ENCODE assay signal across 13 mouse cellular contexts in the genomic region with DNA sequence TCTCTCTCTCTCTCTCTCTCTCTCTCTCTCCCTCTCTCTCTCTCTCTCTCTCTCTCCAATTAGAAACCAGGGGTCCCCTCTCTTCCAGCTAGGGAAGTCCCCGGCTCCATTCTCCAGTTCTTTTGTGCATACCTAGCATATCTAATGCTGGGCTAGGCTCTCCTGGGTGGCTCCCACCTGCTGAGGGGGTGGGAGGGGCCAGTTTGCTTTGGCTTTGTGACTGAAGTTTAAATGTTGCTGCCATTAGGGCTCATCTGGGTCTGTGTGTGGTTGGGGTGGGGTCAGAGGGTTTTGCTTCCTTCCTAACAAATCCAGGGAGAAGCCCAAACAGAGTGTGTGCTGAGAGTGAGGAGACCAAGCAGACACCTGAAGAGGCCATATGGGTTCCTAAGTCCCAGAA. TPM values are rescaled to one million over a fixed set of nuclear protein-coding genes. Genes with fewer than 3 reads are reported as not detected.
DNase-seq lines count a peak whose midpoint lies in the region; ATAC-seq and TF ChIP-seq lines count a peak whose summit lies in the region.
"Had no signal": no experiment of that assay in that cellular context is flagged by ENCODE, and none has a peak within 500 bp of the region (broad histone marks: within the 10 kb centered on the region; RNA-seq: fewer than 3 reads in every experiment).

No protein-coding gene starts in this region.

- 0 out of 2 replicates have a peak, but pooled peaks cover 5% of the 10 kb centered on the region for H3K36me3 ChIP-seq in intestine, embryonic 14.5 days (ENCODE audit: control insufficient read depth, insufficient read depth, low read length)
- H3K36me3 ChIP-seq in intestine, postnatal 0 days (ENCODE audit: control insufficient read depth, insufficient read depth): 0 out of 2 replicates have a peak, but pooled peaks cover 4% of the 10 kb centered on the region
- no peaks in the 10 kb centered on the region for H3K36me3 ChIP-seq in ES-E14 (ENCODE audit: control insufficient read depth, insufficient read depth, low read length, poor library complexity, severe bottlenecking)
- H3K36me3 ChIP-seq in forebrain, embryonic 13.5 days (ENCODE audit: poor library complexity, severe bottlenecking): 0 out of 2 replicates have a peak, but pooled peaks cover 4% of the 10 kb centered on the region
- no peaks in the 10 kb centered on the region for H3K36me3 ChIP-seq in midbrain, embryonic 12.5 days
- H3K36me3 ChIP-seq: heart, embryonic 15.5 days had no signal

- no peak overlapping the region for H3K4me2 ChIP-seq in intestine, embryonic 14.5 days (ENCODE audit: low read length)
- no peak overlapping the region for H3K4me2 ChIP-seq in intestine, postnatal 0 days (replicated peaks; ENCODE audit: low read depth)
- peak overlapping the region; percentile 98 for H3K4me2 ChIP-seq in forebrain, embryonic 13.5 days
- peak overlapping the region; percentile 94 for H3K4me2 ChIP-seq in midbrain, embryonic 12.5 days (replicated peaks)

- H3K9ac ChIP-seq in intestine, embryonic 14.5 days (ENCODE audit: low read length): no peak overlapping the region
- no peak overlapping the region for H3K9ac ChIP-seq in intestine, postnatal 0 days (ENCODE audit: low read depth, low read length)
- no peak overlapping the region for H3K9ac ChIP-seq in ES-E14 (ENCODE audit: insufficient read depth, low read depth, low read length, poor library complexity, severe bottlenecking)
- H3K9ac ChIP-seq in forebrain, embryonic 13.5 days: peak overlapping the region; percentile 99; the same call in 1 of the 2 replicates
- peak overlapping the region; percentile 100; the same call in 1 of the 2 replicates for H3K9ac ChIP-seq in midbrain, embryonic 12.5 days (replicated peaks)
- H3K9ac ChIP-seq: heart, embryonic 15.5 days; liver, embryonic 14.5 days had no signal

- no peak overlapping the region for H3K4me3 ChIP-seq in intestine, embryonic 14.5 days (ENCODE audit: low read depth, low read length)
- H3K4me3 ChIP-seq in intestine, postnatal 0 days (ENCODE audit: low read depth, low read length): no peak overlapping the region
- H3K4me3 ChIP-seq in ES-E14 (ENCODE audit: insufficient read depth in 1 of 2, low read depth in 1 of 2, low read length in 2 of 2, poor library complexity in 1 of 2, severe bottlenecking in 1 of 2): peak overlapping the region in 1 of 2 experiments; percentile 29; a peak in 2 of 4 replicates
- peak overlapping the region; percentile 91; the same call in 1 of the 2 replicates for H3K4me3 ChIP-seq in forebrain, embryonic 13.5 days
- H3K4me3 ChIP-seq in midbrain, embryonic 12.5 days: no peak overlapping the region
- H3K4me3 ChIP-seq: heart, embryonic 15.5 days had no signal

- no peaks in the 10 kb centered on the region for H3K9me3 ChIP-seq in intestine, embryonic 14.5 days (ENCODE audit: control insufficient read depth, low read length)
- H3K9me3 ChIP-seq in intestine, postnatal 0 days (ENCODE audit: control insufficient read depth): no peaks in the 10 kb centered on the region
- no peaks in the 10 kb centered on the region for H3K9me3 ChIP-seq in ES-E14 (ENCODE audit: control insufficient read depth, insufficient read depth, low read depth, low read length)
- no peaks in the 10 kb centered on the region for H3K9me3 ChIP-seq in forebrain, embryonic 13.5 days (replicated peaks)
- H3K9me3 ChIP-seq in midbrain, embryonic 12.5 days: no peaks in the 10 kb centered on the region
- H3K9me3 ChIP-seq: heart, embryonic 15.5 days had no signal

- TF ChIP-seq CTCF in intestine, postnatal 0 days (IDR thresholded peaks at IDR 0.05; ENCODE audit: low read depth): no peak

- no peak for ATAC-seq in intestine, embryonic 14.5 days (replicated peaks; ENCODE audit: low FRiP score, low TSS enrichment, low read depth)
- no peak for ATAC-seq in intestine, postnatal 0 days
- no peak for ATAC-seq in forebrain, embryonic 13.5 days
- no peak for ATAC-seq in midbrain, embryonic 12.5 days (ENCODE audit: low FRiP score, low read depth)

- DNase-seq in intestine, embryonic 14.5 days (ENCODE audit: low spot score): no peak
- peak; percentile 87 for DNase-seq in ES-E14 (ENCODE audit: low read depth, low spot score)
- no peak for DNase-seq in spleen, adult 18-20 months
- no peak for DNase-seq in layer of hippocampus, postnatal 14 days (ENCODE audit: low spot score in 2 of 2)
- DNase-seq in urinary bladder, postnatal 14 days (ENCODE audit: low spot score): no peak
- DNase-seq: adrenal gland, adult 8-10 months; cerebellum, adult 2 months; thymus, postnatal 4 days had no signal

- H3K27me3 ChIP-seq in intestine, embryonic 14.5 days (replicated peaks; ENCODE audit: control insufficient read depth, insufficient read depth, low read length): no peaks in the 10 kb centered on the region
- H3K27me3 ChIP-seq in intestine, postnatal 0 days (replicated peaks; ENCODE audit: control insufficient read depth, insufficient read depth, low read length): no peaks in the 10 kb centered on the region
- H3K27me3 ChIP-seq in forebrain, embryonic 13.5 days: no peaks in the 10 kb centered on the region
- no peaks in the 10 kb centered on the region for H3K27me3 ChIP-seq in midbrain, embryonic 12.5 days
- H3K27me3 ChIP-seq: heart, embryonic 15.5 days had no signal

- in situ Hi-C loops in ES-E14 (cut with MboI; ENCODE audit: low sequenced_read_pairs in 2 of 2, unreplicated experiment in 2 of 2): no loop called here

- H3K27ac ChIP-seq in intestine, embryonic 14.5 days (ENCODE audit: low read depth): 0 out of 2 replicates have a peak overlapping the region, but pooled peaks have one; percentile 33
- H3K27ac ChIP-seq in intestine, postnatal 0 days (ENCODE audit: low read depth, low read length): no peak overlapping the region
- H3K27ac ChIP-seq in ES-E14 (ENCODE audit: insufficient read depth, low read depth, low read length, poor library complexity, severe bottlenecking): no peak overlapping the region; the same call in 1 of the 2 replicates
- H3K27ac ChIP-seq in forebrain, embryonic 13.5 days: peak overlapping the region; percentile 96; the same call in 1 of the 2 replicates
- peak overlapping the region; percentile 97 for H3K27ac ChIP-seq in midbrain, embryonic 12.5 days (replicated peaks)
- H3K27ac ChIP-seq: liver, embryonic 14.5 days had no signal

- 40% methylated on average over 1 of the region's 1 CpGs for WGBS in intestine, embryonic 14.5 days
- 69% methylated on average over 1 of the region's 1 CpGs for WGBS in intestine, postnatal 0 days
- 25% methylated on average over 1 of the region's 1 CpGs for WGBS in forebrain, embryonic 13.5 days
- 14% methylated on average over 1 of the region's 1 CpGs for WGBS in midbrain, embryonic 12.5 days

- peaks cover 34% of the 10 kb centered on the region for H3K4me1 ChIP-seq in intestine, embryonic 14.5 days (replicated peaks; ENCODE audit: control insufficient read depth, insufficient read depth, low read length)
- peaks cover 9% of the 10 kb centered on the region; the same call in 1 of the 2 replicates for H3K4me1 ChIP-seq in intestine, postnatal 0 days (replicated peaks; ENCODE audit: control insufficient read depth, insufficient read depth, low read length)
- H3K4me1 ChIP-seq in ES-E14 (ENCODE audit: control insufficient read depth in 2 of 2, insufficient read depth in 2 of 2, low read length in 2 of 2, poor library complexity in 1 of 2): peaks cover 23 to 31% of the 10 kb centered on the region in 2 experiments
- H3K4me1 ChIP-seq in forebrain, embryonic 13.5 days: peaks cover 49% of the 10 kb centered on the region
- peaks cover 48% of the 10 kb centered on the region for H3K4me1 ChIP-seq in midbrain, embryonic 12.5 days

TF ChIP-seq in ES-E14, 5 proteins besides CTCF, POLR2A, EP300 and RAD21:
- TF ChIP-seq CHD2 (IDR thresholded peaks at IDR 0.05; ENCODE audit: low read depth, low read length) (no peak), ZC3H11A (IDR thresholded peaks at IDR 0.05; ENCODE audit: borderline replicate concordance, low read depth, low read length) (no peak), ZNF384 (IDR thresholded peaks at IDR 0.05; ENCODE audit: low read depth, low read length) (no peak), MAFK (IDR thresholded peaks at IDR 0.05; ENCODE audit: insufficient read depth, low read depth, low read length) (no peak), HCFC1 (IDR thresholded peaks at IDR 0.05; ENCODE audit: borderline replicate concordance, insufficient read depth, low read length) (no peak)
TF ChIP-seq in ES-E14: peak in this region for 0.

RNA-seq across cellular contexts. Expression of a gene that starts 32.0 kb away (rescaled TPM):
- polyA plus RNA-seq in intestine, embryonic 14.5 days (2014; fragmentation: Nextera tagmentation; extraction: Ambion mirVana): 77.1 and 78.0 TPM in 2 replicates
- polyA plus RNA-seq in intestine, postnatal 0 days (2015; fragmentation: Nextera tagmentation; extraction: Ambion mirVana): 56.4 and 57.3 TPM in 2 replicates
- total RNA-seq in ES-E14 (2012; rRNA removed): 146 and 216 TPM in 2 replicates
- 76.8 and 92.2 TPM in 2 replicates for polyA plus RNA-seq in forebrain, embryonic 13.5 days (2015; fragmentation: Nextera tagmentation; extraction: Ambion mirVana)
- polyA plus RNA-seq in midbrain, embryonic 12.5 days (2016; fragmentation: Nextera tagmentation; extraction: Ambion mirVana): 105 and 106 TPM in 2 replicates
- 10 to 100 TPM; 94.1 to 94.8 TPM for total RNA-seq in layer of hippocampus, postnatal 14 days (2021)

RNA-seq across cellular contexts. Expression of a gene that starts 49.6 kb away (rescaled TPM):
- 12.1 and 12.7 TPM in 2 replicates for polyA plus RNA-seq in intestine, embryonic 14.5 days (2014; fragmentation: Nextera tagmentation; extraction: Ambion mirVana)
- polyA plus RNA-seq in intestine, postnatal 0 days (2015; fragmentation: Nextera tagmentation; extraction: Ambion mirVana): 3.1 and 4.2 TPM in 2 replicates
- total RNA-seq in ES-E14 (2012; rRNA removed): 11.7 and 16.3 TPM in 2 replicates
- 17.2 TPM in 2 replicates for polyA plus RNA-seq in forebrain, embryonic 13.5 days (2015; fragmentation: Nextera tagmentation; extraction: Ambion mirVana)
- polyA plus RNA-seq in midbrain, embryonic 12.5 days (2016; fragmentation: Nextera tagmentation; extraction: Ambion mirVana): 25.1 and 26.1 TPM in 2 replicates
- 10 to 100 TPM; 20.3 to 20.7 TPM for total RNA-seq in layer of hippocampus, postnatal 14 days (2021)

Comparison
In these comparisons a context has a peak if more than half of its experiments do, and no peak if none do; other contexts are left out.
1. H3K27ac ChIP-seq: peak in intestine, embryonic 14.5 days (single experiment), forebrain, embryonic 13.5 days (single experiment) and midbrain, embryonic 12.5 days (single experiment); none in intestine, postnatal 0 days (single experiment) and ES-E14 (single experiment).
2. H3K4me2 ChIP-seq: peak in forebrain, embryonic 13.5 days (single experiment) and midbrain, embryonic 12.5 days (single experiment); none in intestine, embryonic 14.5 days (single experiment) and intestine, postnatal 0 days (single experiment).
3. H3K9ac ChIP-seq: peak in forebrain, embryonic 13.5 days (single experiment) and midbrain, embryonic 12.5 days (single experiment); none in intestine, embryonic 14.5 days (single experiment), intestine, postnatal 0 days (single experiment) and ES-E14 (single experiment).